Mouse (Mus musculus): ENCODE measurements around the gene Ermard. TPM values are rescaled to one million over a fixed set of nuclear protein-coding genes. Genes with fewer than 3 reads are reported as not detected.

The Ermard gene
- polyA plus RNA-seq, 1 experiment from 2014 or later, result 60.1 TPM

DNA sequence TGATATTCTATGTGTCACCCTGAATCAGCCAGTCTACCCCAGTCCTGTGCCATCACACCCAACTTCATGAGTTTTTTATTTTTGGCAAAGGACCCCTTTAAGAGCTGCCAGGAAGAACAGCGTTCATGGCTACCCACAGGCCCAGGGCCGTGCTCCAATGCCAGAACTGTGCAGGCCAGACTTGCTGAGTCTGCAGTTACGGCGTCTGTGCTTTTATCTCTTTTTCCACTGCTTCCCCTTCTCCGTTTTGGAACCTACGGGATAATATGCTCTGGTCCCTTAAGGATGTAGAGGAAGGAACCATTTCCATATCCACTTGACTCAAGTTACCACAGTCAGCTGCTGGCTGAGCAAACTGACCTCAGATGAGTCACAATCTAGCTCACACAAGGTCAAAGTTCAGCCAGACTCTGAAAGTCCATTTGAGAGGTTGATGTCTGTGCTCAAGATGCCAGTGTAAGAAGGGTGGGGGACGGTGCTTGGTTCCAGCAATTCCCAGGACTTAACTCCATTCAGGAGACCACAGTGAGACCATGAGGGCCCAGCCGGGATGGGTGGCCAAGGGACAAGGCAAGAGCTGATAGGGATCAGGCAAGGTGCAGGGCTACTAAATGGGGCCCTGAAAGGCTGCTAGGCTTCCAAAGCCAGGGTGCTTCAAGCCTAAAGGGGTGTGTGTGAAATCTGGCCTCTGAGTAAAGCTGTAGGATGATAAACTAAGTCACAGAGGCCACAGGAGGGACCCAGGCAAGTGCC, 27.2 kb downstream of the Ermard start:
- WGBS, result 46% methylated on average over 8 of the region's 8 CpGs
- Histone ChIP-seq H3K9ac (ENCODE audit: low read depth, low read length) (no peak overlapping the region), H3K36me3 (ENCODE audit: insufficient read depth, low read length) (no peaks in the 10 kb centered on the region; the same call in 1 of the 2 replicates), H3K9me3 (replicated peaks; ENCODE audit: low read length) (no peaks in the 10 kb centered on the region), H3K4me3 (replicated peaks; ENCODE audit: low read depth, low read length) (no peak overlapping the region), H3K4me2 (ENCODE audit: low read length) (no peak overlapping the region), H3K27me3 (ENCODE audit: insufficient read depth, low read length) (no peaks in the 10 kb centered on the region), H3K4me1 (replicated peaks; ENCODE audit: insufficient read depth, low read length) (no peaks in the 10 kb centered on the region), H3K27ac (no peak overlapping the region)
- no peak for TF ChIP-seq CTCF (IDR thresholded peaks at IDR 0.05; ENCODE audit: low read depth)
- peak; percentile 15; the same call in 1 of the 2 replicates for ATAC-seq (replicated peaks; ENCODE audit: low FRiP score, low read depth)
- peak; percentile 28 for DNase-seq (ENCODE audit: low spot score)

DNA sequence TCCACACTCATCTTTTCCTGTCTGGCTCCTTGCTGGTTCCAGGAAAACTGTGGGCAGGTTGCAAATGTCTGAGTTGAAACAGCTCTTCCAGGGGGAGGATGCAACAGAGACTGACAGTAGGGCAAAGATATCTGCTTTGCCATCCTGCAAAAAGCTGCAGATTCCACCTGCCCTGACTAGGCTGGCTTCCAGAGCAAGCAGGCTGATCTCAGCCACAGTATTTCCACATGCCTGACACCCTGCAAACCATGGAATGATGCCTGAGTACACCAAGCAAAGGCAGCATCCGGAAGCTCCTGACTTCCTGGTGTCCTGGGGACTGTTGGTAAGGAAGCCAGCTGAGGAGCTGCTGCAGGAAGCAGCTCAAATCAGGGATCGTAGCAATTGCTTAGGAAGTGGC, 28.1 kb downstream of the Ermard start:
- Histone ChIP-seq H3K9ac (ENCODE audit: low read depth, low read length) (no peak overlapping the region), H3K27me3 (ENCODE audit: insufficient read depth, low read length) (no peaks in the 10 kb centered on the region), H3K9me3 (replicated peaks; ENCODE audit: low read length) (no peaks in the 10 kb centered on the region), H3K4me1 (replicated peaks; ENCODE audit: insufficient read depth, low read length) (no peaks in the 10 kb centered on the region), H3K4me2 (ENCODE audit: low read length) (no peak overlapping the region), H3K27ac (no peak overlapping the region), H3K4me3 (replicated peaks; ENCODE audit: low read depth, low read length) (no peak overlapping the region), H3K36me3 (ENCODE audit: insufficient read depth, low read length) (no peaks in the 10 kb centered on the region)
- ATAC-seq (replicated peaks; ENCODE audit: low FRiP score, low read depth) (no peak), DNase-seq (ENCODE audit: low spot score) (peak; percentile 28)
- TF ChIP-seq CTCF (IDR thresholded peaks at IDR 0.05; ENCODE audit: low read depth), result no peak
- 57% methylated on average over 2 of the region's 2 CpGs for WGBS

DNA sequence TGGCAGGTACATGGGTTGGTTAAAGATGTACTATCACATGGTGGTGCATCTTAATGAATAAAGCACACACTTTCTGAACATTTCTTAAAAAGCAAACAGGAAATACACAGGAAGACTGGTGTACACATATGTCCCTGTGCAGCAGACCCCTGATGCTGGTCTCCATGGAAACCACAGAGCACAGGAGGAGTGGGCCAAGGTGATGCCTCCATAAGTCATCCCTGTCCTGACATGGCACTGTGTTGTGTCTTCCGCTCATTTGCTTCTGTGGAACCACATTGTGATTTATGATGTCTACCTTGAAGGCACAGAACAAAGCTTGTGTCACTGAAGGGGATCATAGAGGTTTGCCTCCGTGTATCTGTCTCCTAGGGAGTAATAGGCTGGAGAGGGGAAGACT, 31.2 kb downstream of the Ermard start:
- H3K4me2 ChIP-seq (ENCODE audit: low read length), result no peak overlapping the region

DNA sequence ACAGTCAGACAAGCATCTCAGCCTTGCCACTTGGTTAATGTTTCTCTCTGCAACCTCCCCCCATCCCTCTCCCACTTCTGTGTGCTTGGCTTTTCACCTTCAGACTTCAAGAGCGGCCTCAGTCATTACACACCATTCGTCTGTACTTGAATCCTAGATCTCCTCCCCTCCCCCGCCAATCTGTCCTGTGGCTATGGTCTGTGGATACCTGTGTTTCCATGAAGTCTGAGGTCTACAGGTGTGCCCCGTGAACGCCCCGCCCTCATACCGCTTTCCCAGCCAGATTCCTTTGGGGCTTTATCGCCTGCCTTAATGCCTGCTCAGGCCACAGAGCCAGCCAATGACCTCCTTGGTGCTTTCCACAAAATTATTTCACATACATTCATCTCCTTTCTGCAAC, 34.0 kb downstream of the Ermard start:
- H3K4me3 ChIP-seq (replicated peaks; ENCODE audit: low read depth, low read length), result no peak overlapping the region
- H3K27me3 ChIP-seq (ENCODE audit: insufficient read depth, low read length), result no peaks in the 10 kb centered on the region
- H3K9ac ChIP-seq (ENCODE audit: low read depth, low read length), result no peak overlapping the region
- no peak overlapping the region for H3K27ac ChIP-seq
- H3K4me2 ChIP-seq (ENCODE audit: low read length), result no peak overlapping the region
- no peak for DNase-seq (ENCODE audit: low spot score)
- H3K36me3 ChIP-seq (ENCODE audit: insufficient read depth, low read length), result no peaks in the 10 kb centered on the region
- H3K4me1 ChIP-seq (replicated peaks; ENCODE audit: insufficient read depth, low read length), result no peaks in the 10 kb centered on the region
- no peak for TF ChIP-seq CTCF (IDR thresholded peaks at IDR 0.05; ENCODE audit: low read depth)
- no peaks in the 10 kb centered on the region for H3K9me3 ChIP-seq (replicated peaks; ENCODE audit: low read length)
- 64% methylated on average over 8 of the region's 8 CpGs for WGBS
- peak; percentile 71 for ATAC-seq (replicated peaks; ENCODE audit: low FRiP score, low read depth)

More for the DNA sequence above, 31.2 kb downstream of the Ermard start:
- 60% methylated on average over 2 of the region's 2 CpGs for WGBS
- ATAC-seq (replicated peaks; ENCODE audit: low FRiP score, low read depth), result no peak
- Histone ChIP-seq H3K9ac (ENCODE audit: low read depth, low read length) (no peak overlapping the region), H3K36me3 (ENCODE audit: insufficient read depth, low read length) (no peaks in the 10 kb centered on the region), H3K4me1 (replicated peaks; ENCODE audit: insufficient read depth, low read length) (no peaks in the 10 kb centered on the region), H3K27me3 (ENCODE audit: insufficient read depth, low read length) (no peaks in the 10 kb centered on the region), H3K4me3 (replicated peaks; ENCODE audit: low read depth, low read length) (no peak overlapping the region), H3K9me3 (replicated peaks; ENCODE audit: low read length) (no peaks in the 10 kb centered on the region), H3K27ac (no peak overlapping the region)
- no peak for TF ChIP-seq CTCF (IDR thresholded peaks at IDR 0.05; ENCODE audit: low read depth)
- no peak for DNase-seq (ENCODE audit: low spot score)

DNA sequence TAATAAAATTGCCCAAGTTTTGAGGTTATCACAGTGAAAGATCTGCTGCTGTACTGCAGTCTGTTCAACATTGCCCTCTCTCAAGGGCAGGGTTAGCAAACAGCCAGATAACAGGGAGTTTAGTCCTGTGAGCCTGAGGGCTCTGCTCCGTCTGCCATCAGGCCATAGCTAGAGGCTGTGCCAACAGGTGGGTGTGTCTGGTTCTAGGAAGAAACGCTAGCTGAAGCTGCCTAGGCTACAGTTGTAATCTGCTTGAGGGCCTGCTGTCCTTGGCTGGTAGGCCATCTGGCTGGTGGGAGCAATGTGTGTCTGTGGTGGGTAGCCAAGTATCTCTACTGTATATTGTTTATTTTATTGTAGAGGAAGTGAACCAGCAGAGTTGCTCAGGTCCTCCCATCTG, 36.5 kb downstream of the Ermard start:
- Histone ChIP-seq H3K9ac (ENCODE audit: low read depth, low read length) (no peak overlapping the region), H3K27me3 (ENCODE audit: insufficient read depth, low read length) (no peaks in the 10 kb centered on the region), H3K4me1 (replicated peaks; ENCODE audit: insufficient read depth, low read length) (no peaks in the 10 kb centered on the region), H3K36me3 (ENCODE audit: insufficient read depth, low read length) (no peaks in the 10 kb centered on the region), H3K4me3 (replicated peaks; ENCODE audit: low read depth, low read length) (no peak overlapping the region), H3K9me3 (replicated peaks; ENCODE audit: low read length) (no peaks in the 10 kb centered on the region), H3K4me2 (ENCODE audit: low read length) (no peak overlapping the region), H3K27ac (no peak overlapping the region)
- no peak for DNase-seq (ENCODE audit: low spot score)
- 26% methylated on average over 2 of the region's 2 CpGs for WGBS
- no peak for TF ChIP-seq CTCF (IDR thresholded peaks at IDR 0.05; ENCODE audit: low read depth)
- no peak for ATAC-seq (replicated peaks; ENCODE audit: low FRiP score, low read depth)

DNA sequence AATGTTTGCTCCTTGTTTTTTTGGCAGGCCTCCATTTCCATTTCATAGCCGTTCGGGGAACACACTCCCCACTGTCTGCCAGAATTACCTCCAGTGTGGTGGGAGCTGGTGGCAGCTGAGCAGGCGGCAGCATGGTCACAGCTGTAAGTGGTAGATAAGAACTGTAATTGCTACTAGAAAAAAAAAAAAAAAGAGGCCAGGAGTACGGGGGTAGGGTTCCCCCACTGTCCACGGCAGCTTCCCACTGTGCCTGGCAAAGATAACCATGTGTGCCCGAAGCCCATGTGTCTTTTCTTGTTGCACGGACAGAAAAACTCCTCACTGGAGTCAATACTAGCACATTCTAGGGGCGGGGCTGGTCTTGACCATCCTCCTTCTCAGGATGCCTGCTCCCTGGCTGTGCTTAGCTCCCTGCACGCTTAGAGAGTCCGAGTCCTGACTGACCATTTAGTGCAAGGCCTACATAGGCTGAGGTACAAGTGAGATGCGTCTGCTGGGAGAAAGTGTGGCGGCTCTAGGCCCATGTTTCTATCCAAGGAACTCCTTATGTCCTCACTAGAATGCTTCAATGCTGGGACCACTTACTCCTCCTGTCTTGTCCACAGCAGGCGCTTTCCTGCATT, 43.3 kb downstream of the Ermard start:
- H3K9ac ChIP-seq (ENCODE audit: low read depth, low read length), result no peak overlapping the region
- H3K9me3 ChIP-seq (replicated peaks; ENCODE audit: low read length), result no peaks in the 10 kb centered on the region
- H3K27ac ChIP-seq, result no peak overlapping the region
- ATAC-seq (replicated peaks; ENCODE audit: low FRiP score, low read depth) (no peak), DNase-seq (ENCODE audit: low spot score) (no peak)
- peaks cover 4% of the 10 kb centered on the region; the same call in 1 of the 2 replicates for H3K4me1 ChIP-seq (replicated peaks; ENCODE audit: insufficient read depth, low read length)
- WGBS, result 72% methylated on average over 13 of the region's 13 CpGs
- H3K36me3 ChIP-seq (ENCODE audit: insufficient read depth, low read length), result no peaks in the 10 kb centered on the region
- no peak for TF ChIP-seq CTCF (IDR thresholded peaks at IDR 0.05; ENCODE audit: low read depth)
- H3K4me3 ChIP-seq (replicated peaks; ENCODE audit: low read depth, low read length), result no peak overlapping the region
- no peak overlapping the region for H3K4me2 ChIP-seq (ENCODE audit: low read length)
- H3K27me3 ChIP-seq (ENCODE audit: insufficient read depth, low read length), result 0 out of 2 replicates have a peak, but pooled peaks cover 3% of the 10 kb centered on the region

All from kidney, postnatal 0 days (tissue).